Mouse (Mus musculus) small intestine, adult 2 months (tissue): ENCODE data around the gene Tex14.

ENCODE experiments used
- CTCF ChIP-seq: fragments of 200-500 bp; IDR thresholded peaks from 2 replicates; pipeline ENCODE4 v1.5.1; 2012; ENCODE audit warnings: low read depth, mild to moderate bottlenecking, control low read depth, inconsistent platforms, low read length, moderate library complexity, mixed read lengths; ENCODE audit not compliant: insufficient replicate concordance, insufficient read length; ENCODE audit errors: extremely low read depth
- POLR2A ChIP-seq: fragments of 200-500 bp; IDR thresholded peaks from 2 replicates; pipeline ENCODE4 v1.6.1; 2012; ENCODE audit warnings: low read depth, mild to moderate bottlenecking, control low read depth, inconsistent platforms, low read length, moderate library complexity

GRCm38 (mm10) chr11:87574520-87575180 is 169.8 kb downstream of the Tex14 start:
- TF ChIP-seq POLR2A = no peak
- no peak for TF ChIP-seq CTCF
